Mouse (Mus musculus): ENCODE results near the gene Rims1.

Gene Rims1

DNA sequence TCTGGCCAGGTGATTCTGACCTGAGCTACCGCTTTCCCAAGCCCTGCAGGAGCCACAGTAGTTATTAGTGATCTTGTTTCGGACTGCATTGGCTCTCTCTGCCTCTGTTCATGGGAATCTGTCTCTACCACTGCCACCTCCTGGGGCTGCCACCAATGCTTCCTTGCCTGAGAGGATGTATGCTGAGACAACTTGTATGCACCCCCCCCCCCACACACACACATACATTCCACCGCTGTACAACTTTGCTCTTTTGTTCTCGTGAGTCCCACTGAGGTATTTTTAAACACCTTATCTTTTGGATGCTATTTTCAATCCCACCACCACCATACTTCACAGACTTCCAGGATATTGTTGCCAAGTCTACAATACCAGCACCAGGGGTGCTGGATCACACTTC is 122.3 kb downstream of the Rims1 start:
- DNase-seq, result no peak

DNA sequence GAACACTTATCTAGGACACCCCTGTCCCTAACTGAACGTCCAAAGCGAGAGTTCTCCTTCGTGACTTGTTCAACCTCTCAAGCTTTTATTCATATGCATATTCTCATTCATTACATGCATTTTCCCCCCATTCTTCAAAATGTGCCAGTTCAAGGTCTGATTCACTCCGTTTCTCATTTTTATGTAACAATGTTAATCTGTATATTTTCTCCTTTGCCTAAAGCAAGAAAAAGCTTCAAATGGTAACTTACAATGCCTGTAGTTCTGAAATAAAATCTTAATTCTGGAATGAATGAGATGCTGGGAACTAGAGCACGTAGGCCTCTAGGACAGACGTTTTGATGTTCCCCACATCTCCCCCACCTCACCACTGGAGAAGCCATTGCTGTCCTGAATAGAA is 141.6 kb downstream of the Rims1 start:
- no peak for DNase-seq

DNA sequence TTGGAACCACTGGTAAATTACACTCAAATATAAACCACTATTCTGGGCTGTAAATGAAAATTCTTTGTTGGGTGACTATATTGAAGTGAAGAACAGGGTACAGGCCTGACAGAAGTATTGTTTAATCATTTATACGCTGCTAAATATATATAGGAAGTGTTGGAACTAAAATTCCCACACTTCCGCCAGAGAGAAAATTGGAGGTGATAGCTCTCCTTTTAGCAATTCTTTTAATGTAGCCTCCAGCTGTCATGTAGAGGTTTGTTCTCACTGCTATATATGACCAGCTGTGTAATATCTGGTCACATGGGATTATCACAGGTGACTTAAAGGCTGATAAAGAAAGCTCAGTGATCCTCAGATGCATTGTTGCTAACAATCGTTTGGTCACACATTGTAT is 144.0 kb downstream of the Rims1 start:
- DNase-seq, result no peak

DNA sequence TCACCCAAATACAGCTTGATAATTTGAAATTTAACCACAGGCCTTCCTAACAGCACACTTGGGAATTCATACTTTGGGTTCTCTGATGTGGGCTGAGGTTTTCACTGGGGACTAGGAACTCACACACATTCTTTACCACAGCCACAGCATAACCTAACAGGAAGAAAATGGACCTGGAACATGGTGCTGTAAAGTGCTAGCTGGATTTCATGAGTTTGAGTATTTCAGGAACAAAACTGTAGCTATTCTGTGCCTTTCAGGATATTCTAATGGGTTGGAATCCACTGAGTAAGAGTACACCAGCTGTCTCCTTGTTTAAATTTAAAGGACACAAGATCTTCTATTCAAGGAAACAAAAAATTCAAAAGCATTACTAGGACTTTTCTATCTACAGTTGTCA is 149.8 kb downstream of the Rims1 start:
- no peak for DNase-seq

DNA sequence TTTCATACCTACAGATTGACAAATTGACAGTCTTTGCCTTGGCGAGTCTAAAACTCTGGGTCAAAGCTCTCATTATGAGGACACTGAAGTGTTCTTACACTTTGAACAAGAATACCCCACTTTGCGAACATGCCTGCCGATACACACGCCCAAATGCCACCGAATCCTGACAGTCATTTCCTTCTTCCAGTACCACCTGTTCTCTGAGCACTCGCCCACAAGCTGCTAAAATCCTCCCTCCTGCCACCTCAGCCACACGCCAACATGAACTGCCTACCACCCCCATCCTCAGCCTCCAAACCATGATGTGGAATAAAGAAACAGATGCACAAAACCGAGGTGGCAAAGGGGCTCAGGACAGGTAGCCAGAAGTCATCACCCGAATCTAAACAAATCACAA is 150.9 kb downstream of the Rims1 start:
- DNase-seq, result no peak

DNA sequence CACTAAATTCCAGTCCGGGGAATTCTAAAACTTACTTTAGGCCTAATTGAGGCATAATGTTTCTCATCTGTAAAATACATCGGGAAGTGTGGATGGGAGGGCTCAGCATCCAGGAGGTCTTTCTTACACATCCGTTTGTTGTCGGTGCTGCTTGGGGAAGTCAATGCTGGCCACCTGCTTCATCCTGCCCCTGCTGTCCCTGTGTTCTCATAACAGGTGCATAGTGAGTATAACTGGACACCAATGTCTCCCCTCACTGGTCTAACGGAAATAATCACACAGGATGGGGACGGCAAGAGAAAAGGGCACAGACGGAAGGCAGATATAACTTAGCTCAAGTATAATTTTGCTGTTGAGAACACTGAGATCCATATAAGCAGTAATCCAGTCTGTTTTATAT is 155.2 kb downstream of the Rims1 start:
- DNase-seq, result no peak

DNA sequence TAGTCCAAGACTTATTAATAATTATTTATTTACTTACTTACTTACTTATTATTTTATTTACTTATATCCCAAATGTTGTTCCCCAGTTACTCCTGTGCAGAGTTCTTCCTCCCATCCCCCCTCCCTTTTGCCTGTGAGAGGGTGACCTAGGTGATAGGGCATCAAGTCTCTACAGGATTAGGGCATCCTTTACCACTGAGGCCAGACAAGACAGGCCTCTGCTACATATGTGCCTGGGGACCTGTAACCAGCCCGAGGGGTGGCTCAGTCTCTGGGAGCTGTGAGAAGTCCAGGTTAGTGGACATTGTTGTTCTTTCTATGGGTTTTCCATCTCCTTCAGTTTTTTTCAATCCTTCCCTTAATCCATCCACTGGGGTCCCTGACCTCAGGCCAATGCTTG is 156.4 kb downstream of the Rims1 start:
- no peak for DNase-seq

DNA sequence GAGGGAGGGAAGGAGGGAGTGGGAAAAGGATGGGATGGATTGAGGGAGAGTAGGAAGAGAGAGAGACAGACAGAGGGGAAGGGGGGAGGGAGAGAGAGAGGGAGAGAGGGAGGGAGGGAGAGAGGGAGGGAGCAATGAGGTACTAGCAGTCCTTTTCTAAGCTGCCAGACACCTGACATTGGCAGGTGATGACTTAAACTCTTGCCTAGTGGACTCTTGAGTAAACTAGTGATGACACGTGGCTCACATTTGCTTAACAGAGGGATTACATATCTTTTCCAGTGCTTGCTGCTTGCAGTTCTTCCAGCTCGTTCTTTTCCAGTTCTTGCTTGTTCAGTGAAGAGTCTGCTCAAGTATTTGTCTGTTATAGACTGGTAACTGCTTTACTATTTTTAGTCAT is 160.5 kb downstream of the Rims1 start:
- no peak for DNase-seq

DNA sequence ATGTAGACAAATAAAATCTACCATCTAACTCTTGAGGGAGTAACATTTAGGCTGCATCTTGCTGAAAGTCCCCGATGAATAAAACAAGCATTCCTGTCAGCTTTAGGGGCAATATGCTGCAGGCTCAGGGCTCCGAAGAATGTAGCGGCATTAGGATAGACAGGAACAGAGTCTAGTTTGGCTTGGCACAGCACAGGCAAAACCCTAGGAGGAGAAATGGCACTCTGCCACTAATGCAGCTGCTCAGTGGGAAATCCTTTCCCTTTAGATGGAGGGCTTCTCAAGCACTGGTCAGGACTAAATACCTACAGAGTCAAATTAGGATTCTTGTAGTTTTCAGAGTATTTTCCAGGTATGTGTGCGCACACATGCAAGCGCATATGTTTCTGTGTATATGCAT is 165.2 kb downstream of the Rims1 start:
- peak; percentile 10 to 29 for DNase-seq

DNA sequence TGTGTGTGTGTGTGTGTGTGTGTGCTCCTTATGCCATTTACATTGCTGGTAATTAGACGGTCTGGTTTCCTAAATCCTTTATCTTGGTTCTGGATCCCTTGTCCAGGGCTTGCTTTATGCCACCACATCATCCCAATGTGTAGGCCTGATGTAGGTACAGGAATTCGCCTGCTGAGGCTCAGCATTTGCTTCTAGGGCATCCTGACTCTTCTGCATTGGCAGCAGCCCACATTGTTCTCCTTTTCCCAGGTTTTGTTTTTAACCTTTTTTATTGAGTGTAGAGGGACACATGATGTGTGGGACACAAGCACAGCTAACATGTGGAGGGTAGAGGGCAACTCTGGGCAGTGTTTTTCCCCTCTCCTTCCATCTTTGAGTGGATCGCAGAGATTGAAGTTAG is 166.1 kb downstream of the Rims1 start:
- DNase-seq, result no peak

DNA sequence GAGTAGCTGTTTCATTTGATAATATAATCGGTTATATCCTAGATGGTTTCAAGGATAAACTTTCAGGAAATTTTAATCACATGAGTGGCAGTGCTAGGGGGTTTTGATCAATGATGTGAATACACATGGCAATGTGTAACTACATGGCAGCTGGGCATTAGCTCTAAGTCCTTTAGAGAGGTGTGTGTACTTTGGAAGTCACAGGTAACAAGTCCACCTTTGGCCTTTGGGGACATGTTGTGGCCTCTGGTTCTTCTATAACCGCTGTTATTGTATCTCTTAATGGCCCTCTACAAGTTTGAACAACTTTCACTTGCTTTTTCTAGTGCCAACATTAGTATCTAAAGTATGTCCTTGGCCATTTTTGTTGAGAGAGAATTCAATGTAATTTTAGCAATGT is 171.9 kb downstream of the Rims1 start:
- no peak for DNase-seq

DNA sequence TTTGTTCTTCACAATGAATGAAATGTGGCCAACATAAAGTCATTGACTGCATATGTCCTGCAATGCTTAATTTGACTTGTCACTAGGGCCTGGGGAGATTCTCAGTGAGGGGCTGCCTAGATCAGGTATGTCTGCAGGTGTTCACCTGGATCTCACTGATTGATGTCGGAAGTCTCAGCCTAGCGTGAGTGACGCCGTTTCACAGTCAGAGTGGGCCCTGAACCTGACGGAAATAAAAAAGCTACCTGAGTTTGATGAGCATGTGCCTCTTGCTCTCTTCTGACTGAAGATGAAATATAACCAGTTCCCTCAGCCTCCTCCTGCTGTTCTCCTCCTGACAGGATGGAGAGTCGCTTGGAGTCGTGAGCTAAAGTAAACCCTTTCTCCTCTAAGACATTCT is 173.2 kb downstream of the Rims1 start:
- no peak for DNase-seq

DNA sequence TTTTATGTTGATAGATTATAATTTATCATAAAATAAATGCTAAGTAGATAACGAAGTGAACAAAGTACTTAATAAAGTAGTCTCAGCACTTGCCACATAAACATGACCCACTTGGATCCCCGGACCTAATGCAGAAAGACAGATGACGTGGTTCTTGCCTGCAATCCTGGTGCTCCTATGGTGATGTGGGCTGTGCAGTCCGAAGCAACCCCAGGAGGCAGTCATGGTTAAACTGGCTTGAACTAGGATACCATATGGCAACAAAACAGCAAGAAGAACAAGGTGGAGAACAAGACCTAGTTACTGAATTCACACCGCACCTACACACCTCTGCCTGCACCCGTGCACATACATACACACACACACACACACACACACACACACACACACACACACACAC is 173.8 kb downstream of the Rims1 start:
- DNase-seq, result no peak

DNA sequence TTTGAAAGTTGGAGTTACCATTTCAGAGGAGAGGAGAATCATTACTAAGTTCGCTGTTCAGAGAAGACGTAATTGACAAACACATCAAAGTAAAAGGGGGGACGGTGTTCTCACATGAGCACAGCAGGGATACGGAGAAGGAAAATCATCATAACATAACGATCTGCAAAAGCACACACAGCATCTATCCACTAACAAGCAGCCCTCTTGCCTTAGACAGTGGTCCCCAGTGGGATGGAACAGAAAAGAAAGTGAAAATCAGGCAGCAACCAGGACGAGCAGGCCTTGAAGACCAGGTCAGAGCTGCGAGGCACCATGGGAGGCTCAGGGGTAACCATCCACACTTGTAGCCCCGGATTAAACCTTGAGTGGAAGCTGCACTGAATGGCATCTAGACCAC is 176.8 kb downstream of the Rims1 start:
- DNase-seq, result no peak

DNA sequence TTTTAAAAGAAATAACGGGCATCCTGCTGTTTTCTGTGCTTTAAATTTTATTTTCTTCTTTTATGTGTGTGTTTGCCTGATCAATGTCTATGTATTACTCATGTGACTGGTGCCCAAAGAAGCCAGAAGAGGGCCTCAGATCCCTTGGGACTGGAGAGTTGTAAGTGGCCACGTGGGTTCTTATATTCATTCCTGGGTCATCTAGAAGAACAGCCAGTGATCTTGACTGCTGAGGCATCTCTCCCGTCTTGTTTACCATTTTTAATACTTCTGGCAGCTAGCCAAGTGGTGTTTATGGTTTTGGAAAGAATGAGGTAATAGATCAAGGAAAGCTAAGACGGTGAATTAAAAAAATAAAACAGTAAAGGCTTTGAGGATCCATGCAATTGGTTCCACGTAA is 178.8 kb downstream of the Rims1 start:
- DNase-seq, result no peak

DNA sequence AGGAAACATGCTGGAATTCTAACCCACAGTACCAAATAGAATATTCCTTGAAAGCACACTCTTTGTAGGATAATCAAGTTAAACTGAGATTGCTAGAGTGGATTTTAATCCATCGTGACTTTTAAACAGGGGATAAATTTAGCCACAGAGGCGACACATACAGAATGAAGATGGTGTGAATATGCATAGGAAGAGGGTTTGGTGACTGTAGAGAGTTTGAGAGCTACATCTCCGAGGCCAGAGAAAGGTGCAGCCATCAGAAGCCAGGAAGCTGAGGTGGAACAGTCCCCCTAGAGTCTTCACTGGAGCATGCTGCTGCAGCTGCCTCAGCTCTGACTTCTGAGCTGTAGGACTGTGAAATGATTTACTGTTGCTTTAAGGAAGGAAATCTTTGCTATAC is 179.5 kb downstream of the Rims1 start:
- DNase-seq, result no peak

DNA sequence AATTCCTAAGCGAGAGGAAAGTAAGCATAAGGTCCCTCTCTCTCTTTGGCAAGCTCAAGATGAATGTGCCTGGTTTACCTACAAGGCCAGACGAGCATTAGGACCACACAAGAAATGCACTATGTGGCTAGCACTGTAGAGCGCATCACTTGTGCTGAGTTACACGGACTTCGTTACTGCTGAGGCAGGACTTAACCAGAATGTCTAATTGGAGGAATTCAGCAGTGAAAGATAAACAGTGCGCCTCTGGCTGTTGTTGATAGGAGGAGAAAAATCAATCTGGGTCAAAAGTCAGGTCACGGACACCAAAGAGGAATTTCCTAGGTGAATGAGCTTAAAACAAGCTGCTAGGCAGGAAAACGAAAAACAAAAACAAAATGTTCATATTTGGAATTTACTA is 185.0 kb downstream of the Rims1 start:
- no peak for DNase-seq

DNA sequence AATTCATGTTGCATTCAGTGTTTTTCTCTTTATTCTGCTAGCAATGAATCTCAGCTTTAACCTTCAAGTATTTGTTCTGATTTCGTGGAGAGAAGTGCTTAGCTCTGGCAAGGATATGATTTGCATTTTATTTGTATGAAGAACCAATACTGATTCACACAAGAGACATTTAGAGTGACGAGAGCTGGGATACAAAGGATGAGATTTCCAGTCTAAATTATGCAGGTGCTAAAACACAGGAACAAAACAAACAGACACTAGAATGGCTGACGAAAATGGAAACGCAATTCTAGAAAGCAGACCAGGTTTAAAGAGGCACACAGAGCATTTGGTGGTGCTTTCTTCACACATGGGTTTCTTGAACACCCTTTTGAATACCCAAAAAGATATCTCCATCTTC is 190.2 kb downstream of the Rims1 start:
- no peak for DNase-seq

DNA sequence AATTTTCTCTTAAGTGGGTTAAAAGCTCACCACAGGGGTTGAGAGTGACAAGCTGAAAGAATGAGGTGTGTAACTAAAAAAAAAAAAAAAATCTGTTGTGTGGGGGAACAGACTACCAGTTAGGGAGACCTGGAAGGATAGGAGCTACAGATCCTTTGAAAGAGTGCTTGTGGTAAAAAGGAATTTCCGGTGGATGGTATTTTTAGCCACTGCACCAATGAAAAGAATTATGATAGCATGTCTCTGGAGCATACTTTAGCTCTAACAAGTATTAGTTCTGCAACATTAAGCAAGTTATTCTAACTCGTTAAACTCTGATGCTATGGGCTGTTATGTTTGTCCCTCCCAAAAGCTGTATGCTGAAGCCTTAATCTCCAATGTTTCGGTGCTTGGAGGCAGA is 192.2 kb downstream of the Rims1 start:
- no peak for DNase-seq

DNA sequence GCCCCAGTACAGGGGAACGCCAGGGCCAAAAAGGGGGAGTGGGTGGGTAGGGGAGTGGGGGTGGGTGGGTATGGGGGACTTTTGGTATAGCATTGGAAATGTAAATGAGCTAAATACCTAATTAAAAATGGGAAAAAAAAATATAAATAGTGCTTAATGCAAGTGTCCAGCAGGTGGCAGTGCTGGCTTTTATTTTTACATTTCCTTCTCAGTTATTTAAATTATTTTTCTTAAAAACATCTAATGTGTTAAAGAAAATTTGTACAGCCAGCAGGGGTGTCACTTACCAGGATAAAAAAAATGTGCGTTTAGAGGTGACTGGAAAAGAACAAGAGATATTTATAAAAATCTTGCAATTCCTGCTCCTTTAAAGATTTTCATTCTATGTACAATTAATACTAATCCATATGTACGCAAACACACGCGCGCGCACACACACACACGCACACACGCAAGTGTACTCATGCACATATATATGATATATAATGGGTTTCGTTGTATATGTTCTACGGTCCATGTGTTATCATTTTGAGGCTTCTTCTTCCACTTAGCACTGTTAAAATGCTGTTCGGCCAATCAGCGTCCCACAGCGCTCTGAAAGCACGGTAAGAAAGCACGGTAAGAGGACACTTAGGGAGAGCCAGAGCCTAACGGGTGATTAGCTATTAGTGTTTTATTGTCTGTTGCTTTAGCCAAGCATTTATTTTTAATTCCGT is 201.3 kb downstream of the Rims1 start:
- peak; percentile 46 to 48 for DNase-seq

DNA sequence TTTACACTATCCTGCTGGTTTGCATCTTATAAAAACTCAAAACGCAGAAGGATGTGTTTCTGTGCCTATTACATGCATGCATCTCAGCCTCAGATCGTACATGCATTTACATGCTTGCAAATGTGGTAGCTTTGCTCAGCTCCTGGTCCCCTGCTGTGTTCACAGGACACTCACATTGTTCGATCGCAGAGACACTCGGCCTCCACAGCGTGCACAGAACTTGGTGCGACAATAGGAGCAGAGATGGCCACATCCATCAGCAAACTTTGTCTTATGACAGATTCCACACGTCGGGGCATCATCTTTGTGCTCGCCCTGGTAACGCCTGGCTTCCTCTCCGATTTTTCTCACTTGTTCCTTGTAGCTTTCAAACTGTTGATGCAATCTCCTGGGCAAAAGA is 209.6 kb downstream of the Rims1 start:
- DNase-seq, result no peak

DNA sequence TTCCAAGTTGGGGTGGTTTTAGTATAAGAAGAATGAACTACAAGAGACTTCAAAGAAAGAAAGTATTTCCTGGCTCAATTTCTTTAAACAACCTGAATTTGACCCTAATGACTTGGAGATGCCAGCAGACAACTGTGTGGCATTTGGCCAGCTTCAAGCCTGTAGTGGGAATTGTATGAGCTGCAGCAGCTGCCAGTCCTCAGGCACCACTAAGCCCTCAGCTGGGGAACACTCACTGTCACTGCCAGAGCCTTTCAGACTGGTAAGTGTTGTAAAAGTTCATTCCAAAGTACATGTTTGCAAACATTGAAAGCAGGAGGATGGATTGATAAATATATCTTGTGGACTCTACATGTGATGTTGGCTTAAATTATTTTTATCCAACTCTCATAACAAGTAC is 211.0 kb downstream of the Rims1 start:
- no peak for DNase-seq

DNA sequence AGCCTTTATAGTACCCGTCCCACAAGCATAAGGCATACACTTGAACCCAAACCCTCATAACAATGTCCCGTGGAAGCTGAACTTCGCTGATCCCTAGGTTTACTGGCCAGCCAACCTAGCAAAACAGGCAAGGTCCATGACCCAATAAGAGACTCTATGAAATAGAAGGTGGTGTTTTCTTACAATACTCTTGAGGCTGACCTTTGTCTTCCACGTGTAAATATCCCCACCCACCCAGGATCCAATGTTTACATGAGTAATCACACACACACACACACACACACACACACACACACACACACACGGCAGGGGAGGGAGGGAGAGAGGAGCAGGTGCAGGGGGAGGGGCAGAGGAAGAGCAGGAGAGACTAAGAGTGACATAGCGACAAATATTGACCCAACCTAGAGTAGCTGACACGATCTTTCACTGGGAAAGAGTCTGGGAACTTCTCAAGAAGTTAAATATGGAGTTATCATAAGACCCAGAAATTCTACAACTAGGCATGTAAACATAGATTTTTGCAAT is 217.9 kb downstream of the Rims1 start:
- DNase-seq, result no peak

DNA sequence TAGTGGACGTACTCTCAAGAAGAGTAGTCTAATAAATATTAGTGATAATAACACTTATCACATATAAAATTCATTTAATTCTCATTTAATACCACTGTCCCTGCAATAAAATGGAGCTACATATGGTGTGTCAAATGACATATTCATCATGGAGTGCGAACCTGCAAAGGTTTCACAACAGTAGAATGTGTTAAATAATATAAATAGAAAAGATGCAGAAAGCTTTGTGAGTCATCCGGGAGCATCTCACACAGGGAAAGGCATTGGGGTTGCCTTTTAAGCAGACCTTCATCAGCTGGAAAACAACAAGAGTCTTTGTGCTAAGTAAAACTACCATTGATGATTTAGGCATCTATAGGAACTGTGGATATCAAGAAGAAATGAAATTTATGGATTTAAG is 220.2 kb downstream of the Rims1 start:
- no peak for DNase-seq

DNA sequence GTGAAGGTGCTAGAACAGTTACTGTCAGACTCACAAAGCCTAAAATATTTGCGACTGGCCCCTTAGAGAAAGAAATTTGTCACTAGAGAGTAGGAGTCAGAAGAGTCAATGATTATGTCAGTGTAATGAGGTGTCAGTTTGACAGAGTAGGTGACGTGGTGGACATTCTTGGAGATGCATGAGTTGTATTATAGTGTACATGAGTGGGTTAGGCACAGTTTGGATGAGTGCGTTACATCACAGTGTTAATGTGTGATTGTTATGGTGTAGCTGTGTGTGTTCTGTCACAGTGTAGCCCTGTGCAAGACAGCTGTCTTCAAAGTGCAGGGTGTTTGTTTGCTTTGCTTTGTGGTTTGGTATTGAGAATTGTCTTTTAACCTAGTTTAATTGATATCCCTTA is 226.3 kb downstream of the Rims1 start:
- no peak for DNase-seq
